Mouse (Mus musculus) midbrain, embryonic 12.5 days (tissue): ENCODE measurements at regions not wholly inside any gene's neighbourhood (a gene's known extent, or its start where the extent isn't known, plus 50 kb on each side); places are given as distances from the start of the nearest gene placed in this dataset.
A peak's percentile ranks its signal among the peaks of the same experiment; 100 is the strongest.
"Not testable (repeated sequence)": the region's sequence is repeated elsewhere in the genome, so short reads cannot be mapped to it uniquely, and the experiment has no call there.

Experiments used
- ATAC-seq: fragments of 200-750 bp; cut with Nextera tagmentation; 2 replicates; pipeline ENCODE4 v1.8.0; 2017; ENCODE audit warnings: low read depth, moderate TSS enrichment, moderate library complexity; ENCODE audit not compliant: low FRiP score
- H3K27ac ChIP-seq: fragments of 300-500 bp; sonication (generic); replicated peaks from 2 replicates; pipeline ENCODE4 v1.5.1; 2016; ENCODE audit warnings: mild to moderate bottlenecking
- H3K27me3 ChIP-seq: fragments of 300-500 bp; sonication (generic); 2 replicates; pipeline ENCODE4 v1.6.1; 2016; ENCODE audit warnings: mild to moderate bottlenecking
- H3K36me3 ChIP-seq: fragments of 300-500 bp; sonication (generic); 2 replicates; pipeline ENCODE4 v1.6.1; 2016
- H3K4me1 ChIP-seq: fragments of 300-500 bp; sonication (generic); 2 replicates; pipeline ENCODE4 v1.6.1; 2016
- H3K4me2 ChIP-seq: fragments of 300-500 bp; sonication (generic); replicated peaks from 2 replicates; pipeline ENCODE4 v1.6.1; 2016; ENCODE audit warnings: mild to moderate bottlenecking, moderate library complexity
- H3K4me3 ChIP-seq: fragments of 300-500 bp; sonication (generic); 2 replicates; pipeline ENCODE4 v1.5.1; 2016; ENCODE audit warnings: mild to moderate bottlenecking
- H3K9ac ChIP-seq: fragments of 300-500 bp; sonication (generic); replicated peaks from 2 replicates; pipeline ENCODE4 v1.6.1; 2016; ENCODE audit warnings: mild to moderate bottlenecking, moderate library complexity
- H3K9me3 ChIP-seq: fragments of 300-500 bp; sonication (generic); 2 replicates; pipeline ENCODE4 v1.6.1; 2016; ENCODE audit warnings: mild to moderate bottlenecking
- WGBS: fragments of 180-500 bp; shearing (Covaris S2); methylation state at CpG from one replicate; pipeline ENCODE4 v1.1.7; 2016; 5-methylcytosine and 5-hydroxymethylcytosine counted together

- not testable (repeated sequence) for H3K4me2 ChIP-seq, H3K4me1 ChIP-seq, ATAC-seq, H3K27ac ChIP-seq, H3K9me3 ChIP-seq, H3K9ac ChIP-seq, H3K36me3 ChIP-seq, H3K4me3 ChIP-seq
- WGBS = 68% methylated on average over 1 of the region's 1 CpGs
- peaks cover 14% of the 10 kb centered on the region; the same call in 1 of the 2 replicates for H3K27me3 ChIP-seq
Observed at GRCm38 (mm10) chr13:72326201-72326600, 302.4 kb upstream of the Irx2 start.

- ATAC-seq = peak; percentile 62
- H3K4me2 ChIP-seq = peak overlapping the region; percentile 18
- no peaks in the 10 kb centered on the region for H3K9me3 ChIP-seq
- H3K36me3 ChIP-seq = no peaks in the 10 kb centered on the region
- H3K27me3 ChIP-seq = peaks cover 45% of the 10 kb centered on the region
- no peak overlapping the region for H3K27ac ChIP-seq
- no peak overlapping the region for H3K9ac ChIP-seq
- H3K4me3 ChIP-seq = no peak overlapping the region
- WGBS = 8% methylated on average over 6 of the region's 6 CpGs
- H3K4me1 ChIP-seq = peaks cover 16% of the 10 kb centered on the region
Observed at GRCm38 (mm10) chr13:72345647-72346133, 282.9 kb upstream of the Irx2 start.

GRCm38 (mm10) chr13:72346207-72346943 lies 282.2 kb upstream of the Irx2 start:
- Histone ChIP-seq H3K27me3 (peaks cover 46% of the 10 kb centered on the region), H3K27ac (no peak overlapping the region), H3K4me1 (peaks cover 16% of the 10 kb centered on the region), H3K36me3 (no peaks in the 10 kb centered on the region), H3K4me3 (no peak overlapping the region), H3K9me3 (no peaks in the 10 kb centered on the region), H3K9ac (no peak overlapping the region), H3K4me2 (peak overlapping the region; percentile 18)
- ATAC-seq = no peak
- 20% methylated on average over 21 of the region's 21 CpGs for WGBS

GRCm38 (mm10) chr13:72346944-72347586 lies 281.6 kb upstream of the Irx2 start:
- Histone ChIP-seq H3K4me1 (peaks cover 19% of the 10 kb centered on the region), H3K36me3 (no peaks in the 10 kb centered on the region), H3K27ac (no peak overlapping the region), H3K4me3 (no peak overlapping the region), H3K9me3 (no peaks in the 10 kb centered on the region), H3K4me2 (no peak overlapping the region), H3K9ac (no peak overlapping the region), H3K27me3 (peaks cover 49% of the 10 kb centered on the region)
- ATAC-seq = no peak
- 86% methylated on average over 14 of the region's 14 CpGs for WGBS

- Histone ChIP-seq H3K4me2 (peak overlapping the region; percentile 36), H3K9ac (no peak overlapping the region), H3K4me3 (no peak overlapping the region), H3K9me3 (no peaks in the 10 kb centered on the region), H3K27ac (peak overlapping the region; percentile 30), H3K27me3 (peaks cover 57% of the 10 kb centered on the region), H3K4me1 (peaks cover 14% of the 10 kb centered on the region), H3K36me3 (no peaks in the 10 kb centered on the region)
- peak; percentile 84 for ATAC-seq
- 19% methylated on average over 18 of the region's 18 CpGs for WGBS
Observed at GRCm38 (mm10) chr13:72352641-72353181, 275.9 kb upstream of the Irx2 start.

GRCm38 (mm10) chr13:72355297-72355696 lies 273.3 kb upstream of the Irx2 start:
- WGBS = 69% methylated on average over 1 of the region's 1 CpGs
- Histone ChIP-seq H3K27ac (no peak overlapping the region), H3K9ac (no peak overlapping the region), H3K4me2 (no peak overlapping the region), H3K4me1 (peaks cover 14% of the 10 kb centered on the region), H3K4me3 (no peak overlapping the region), H3K36me3 (no peaks in the 10 kb centered on the region), H3K27me3 (peaks cover 46% of the 10 kb centered on the region), H3K9me3 (no peaks in the 10 kb centered on the region)
- ATAC-seq = no peak

GRCm38 (mm10) chr13:72355821-72356220 lies 272.8 kb upstream of the Irx2 start:
- H3K4me3 ChIP-seq = no peak overlapping the region
- H3K27ac ChIP-seq = no peak overlapping the region
- no peaks in the 10 kb centered on the region for H3K36me3 ChIP-seq
- H3K27me3 ChIP-seq = peaks cover 41% of the 10 kb centered on the region
- no peaks in the 10 kb centered on the region for H3K9me3 ChIP-seq
- peaks cover 14% of the 10 kb centered on the region for H3K4me1 ChIP-seq
- WGBS = 43% methylated on average over 3 of the region's 3 CpGs
- no peak overlapping the region for H3K9ac ChIP-seq
- no peak for ATAC-seq
- H3K4me2 ChIP-seq = no peak overlapping the region

GRCm38 (mm10) chr13:72358243-72358904 lies 270.2 kb upstream of the Irx2 start:
- ATAC-seq = no peak
- no peaks in the 10 kb centered on the region for H3K9me3 ChIP-seq
- no peaks in the 10 kb centered on the region for H3K4me1 ChIP-seq
- 32% methylated on average over 8 of the region's 8 CpGs for WGBS
- H3K27me3 ChIP-seq = peaks cover 53% of the 10 kb centered on the region
- no peak overlapping the region for H3K4me2 ChIP-seq
- H3K36me3 ChIP-seq = no peaks in the 10 kb centered on the region
- no peak overlapping the region for H3K4me3 ChIP-seq
- H3K9ac ChIP-seq = no peak overlapping the region
- H3K27ac ChIP-seq = no peak overlapping the region

- H3K27ac ChIP-seq = peak overlapping the region; percentile 0; the same call in 1 of the 2 replicates
- H3K4me2 ChIP-seq = peak overlapping the region; percentile 30
- H3K36me3 ChIP-seq = no peaks in the 10 kb centered on the region
- H3K4me1 ChIP-seq = peaks cover 12% of the 10 kb centered on the region
- 15% methylated on average over 24 of the region's 24 CpGs for WGBS
- peaks cover 78% of the 10 kb centered on the region for H3K27me3 ChIP-seq
- ATAC-seq = peak; percentile 74
- no peaks in the 10 kb centered on the region for H3K9me3 ChIP-seq
- no peak overlapping the region for H3K9ac ChIP-seq
- no peak overlapping the region for H3K4me3 ChIP-seq
Observed at GRCm38 (mm10) chr13:72365534-72366271, 262.9 kb upstream of the Irx2 start.

- WGBS = 60% methylated on average over 11 of the region's 11 CpGs
- Histone ChIP-seq H3K4me2 (peak overlapping the region; percentile 30), H3K9ac (no peak overlapping the region), H3K36me3 (no peaks in the 10 kb centered on the region), H3K27me3 (peaks cover 82% of the 10 kb centered on the region), H3K9me3 (no peaks in the 10 kb centered on the region), H3K27ac (peak overlapping the region; percentile 0; the same call in 1 of the 2 replicates), H3K4me3 (no peak overlapping the region), H3K4me1 (peaks cover 12% of the 10 kb centered on the region)
- ATAC-seq = peak; percentile 48
Observed at GRCm38 (mm10) chr13:72366281-72366680, 262.3 kb upstream of the Irx2 start.

GRCm38 (mm10) chr13:72370131-72370530 lies 258.5 kb upstream of the Irx2 start:
- H3K4me3 ChIP-seq = no peak overlapping the region
- no peak overlapping the region for H3K9ac ChIP-seq
- no peak overlapping the region for H3K27ac ChIP-seq
- H3K4me2 ChIP-seq = no peak overlapping the region
- 74% methylated on average over 1 of the region's 1 CpGs for WGBS
- ATAC-seq = no peak
- H3K4me1 ChIP-seq = peaks cover 12% of the 10 kb centered on the region
- peaks cover 52% of the 10 kb centered on the region for H3K27me3 ChIP-seq
- no peaks in the 10 kb centered on the region for H3K9me3 ChIP-seq
- H3K36me3 ChIP-seq = no peaks in the 10 kb centered on the region
